Mouse (Mus musculus) heart, adult 2 months (tissue): ENCODE measurements around the gene Dab1. TPM values are rescaled to one million over a fixed set of nuclear protein-coding genes. Genes with fewer than 3 reads are reported as not detected.

Experiments used
- DNase-seq, 2 experiments: peaks; one replicate each; pipeline ENCODE4 v3.0.0; 2021
- H3K27ac ChIP-seq: fragments of 200-600 bp; 2 replicates; pipeline ENCODE4 v1.8.1; 2022
- H3K27me3 ChIP-seq: fragments of 200-500 bp; 2 replicates; pipeline ENCODE4 v1.6.1; 2012; ENCODE audit warnings: mild to moderate bottlenecking, low read length, inconsistent platforms, mixed read lengths; ENCODE audit not compliant: control insufficient read depth, insufficient read depth
- H3K36me3 ChIP-seq: fragments of 200-500 bp; 2 replicates; pipeline ENCODE4 v1.6.1; 2012; ENCODE audit warnings: low read length, inconsistent platforms; ENCODE audit not compliant: control insufficient read depth, insufficient read depth
- H3K4me1 ChIP-seq: fragments of 200-500 bp; 2 replicates; pipeline ENCODE4 v1.6.1; 2011; ENCODE audit warnings: low read length; ENCODE audit not compliant: control insufficient read depth, insufficient read depth
- H3K4me3 ChIP-seq: fragments of 200-600 bp; 2 replicates; pipeline ENCODE4 v1.8.1; 2022
- H3K79me2 ChIP-seq: fragments of 200-500 bp; replicated peaks from 2 replicates; pipeline ENCODE4 v1.6.1; 2012; ENCODE audit warnings: mild to moderate bottlenecking, inconsistent platforms, low read length, moderate library complexity, mixed read lengths; ENCODE audit not compliant: control insufficient read depth, insufficient read depth
- H3K9ac ChIP-seq: fragments of 200-500 bp; 2 replicates; pipeline ENCODE4 v1.6.1; 2012; ENCODE audit warnings: low read depth, mild to moderate bottlenecking, control low read depth, inconsistent platforms, low read length, mixed read lengths
- CTCF ChIP-seq: fragments of 200-600 bp; IDR thresholded peaks from 2 replicates; pipeline ENCODE4 v1.8.1; 2022; ENCODE audit warnings: antibody characterized with exemption, mild to moderate bottlenecking, moderate library complexity
- EP300 ChIP-seq: fragments of 200-500 bp; IDR thresholded peaks from 2 replicates; pipeline ENCODE4 v1.6.1; 2011; ENCODE audit warnings: low read depth, low read length, control low read depth; ENCODE audit not compliant: insufficient read depth
- POLR2A ChIP-seq: fragments of 200-500 bp; IDR thresholded peaks from 2 replicates; pipeline ENCODE4 v1.6.1; 2011; ENCODE audit warnings: mild to moderate bottlenecking, low read depth, low read length, control low read depth; ENCODE audit not compliant: insufficient read depth
- WGBS: fragments of 180-500 bp; shearing (Covaris S2); methylation state at CpG from one replicate; pipeline ENCODE4 v1.1.7; 2018; 5-methylcytosine and 5-hydroxymethylcytosine counted together
- intact Hi-C: fragments of 180-260 bp; cut with DNase I; formaldehyde crosslinking; loops from one replicate; pipeline ENCODE4 v1.15.1; 2025
- polyA plus RNA-seq: library from polyadenylated mRNA; depleted of rRNA; stranded (reverse); fragments of >200 nt; gene quantifications from 2 replicates; pipeline ENCODE4 v1.2.3, GENCODE M21; 2012
- total RNA-seq, 2 experiments: library from RNA; stranded (reverse); gene quantifications; 2 replicates each; pipeline ENCODE4 v1.2.3; 2021

The Dab1 gene
- total and polyA plus RNA-seq, 3 experiments, result 0.21 TPM; not detected in 2

DNA sequence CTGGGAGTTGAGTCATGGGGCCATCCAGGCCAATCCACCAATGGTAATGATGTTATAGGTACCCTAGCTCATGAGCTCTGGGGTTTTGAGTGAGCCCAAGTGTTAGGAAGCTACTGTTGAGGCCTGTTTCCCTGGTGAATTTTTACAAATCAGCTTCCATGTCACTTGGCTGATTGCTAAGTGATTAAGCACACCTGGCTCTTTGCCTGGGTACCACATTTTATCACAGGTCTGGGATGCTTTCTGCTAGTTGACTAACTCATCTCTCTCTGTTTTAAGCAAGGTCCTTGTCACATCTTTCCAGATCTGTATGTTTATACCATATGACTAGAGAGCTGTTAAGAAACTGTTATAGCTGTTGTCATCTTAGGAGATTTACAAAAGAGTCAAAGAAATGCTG is 1051.6 kb downstream of the Dab1 start:
- H3K4me1 ChIP-seq, result no peaks in the 10 kb centered on the region
- intact Hi-C loops, result no loop called here
- H3K4me3 ChIP-seq, result no peak overlapping the region
- no peak overlapping the region for H3K27ac ChIP-seq
- DNase-seq, result no peak
- no peaks in the 10 kb centered on the region for H3K36me3 ChIP-seq
- no peaks in the 10 kb centered on the region for H3K79me2 ChIP-seq
- no peaks in the 10 kb centered on the region for H3K27me3 ChIP-seq
- H3K9ac ChIP-seq, result no peak overlapping the region
- TF ChIP-seq CTCF (no peak), POLR2A (no peak), EP300 (no peak)

DNA sequence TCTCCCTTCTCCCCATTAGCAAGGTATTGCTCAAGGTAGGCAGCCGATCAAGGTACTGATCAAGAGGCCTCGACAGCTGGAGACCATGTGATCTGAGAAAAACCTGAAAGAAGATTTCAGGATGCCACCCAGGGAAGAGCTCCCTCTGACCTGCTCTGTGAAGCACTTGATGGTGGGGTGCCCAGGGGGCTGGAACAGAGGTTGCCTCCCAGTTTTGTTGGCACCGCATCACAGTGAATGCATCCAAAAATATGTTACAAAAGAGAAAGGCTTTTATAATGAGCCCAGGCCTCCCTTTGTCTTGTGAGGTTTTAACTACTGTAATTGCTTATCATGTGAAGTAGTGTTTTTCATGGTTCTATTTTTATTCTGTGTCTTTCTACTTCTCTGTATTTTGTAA is 1054.2 kb downstream of the Dab1 start:
- 86% methylated on average over 3 of the region's 3 CpGs for whole genome bisulfite sequencing
- H3K9ac ChIP-seq, result no peak overlapping the region
- no peak for TF ChIP-seq EP300
- TF ChIP-seq POLR2A, result no peak
- TF ChIP-seq CTCF, result no peak
- no peak for DNase-seq
- no peaks in the 10 kb centered on the region for H3K36me3 ChIP-seq
- intact Hi-C loops, result no loop called here
- no peaks in the 10 kb centered on the region for H3K27me3 ChIP-seq
- H3K27ac ChIP-seq, result no peak overlapping the region
- no peaks in the 10 kb centered on the region for H3K4me1 ChIP-seq
- H3K79me2 ChIP-seq, result no peaks in the 10 kb centered on the region
- no peak overlapping the region for H3K4me3 ChIP-seq

DNA sequence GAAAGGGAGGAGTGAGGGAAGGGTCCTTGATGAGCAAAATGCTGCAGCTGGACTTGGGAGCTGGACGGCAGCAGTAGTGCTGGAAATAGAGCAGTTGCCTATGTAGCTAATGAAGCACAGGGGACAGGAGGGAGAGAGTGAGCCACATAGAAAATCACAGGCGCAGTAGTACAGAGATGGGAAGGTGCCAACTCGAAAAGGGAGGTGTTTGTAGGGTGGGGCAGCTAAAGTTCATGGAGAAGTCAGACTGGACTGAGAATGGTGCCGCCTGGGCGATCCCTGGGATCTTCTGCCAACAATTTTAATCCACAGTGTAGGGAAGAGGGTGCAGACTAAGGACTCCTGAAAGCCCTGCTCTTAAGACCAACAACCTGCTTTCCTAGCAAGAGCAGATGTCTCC is 1055.5 kb downstream of the Dab1 start:
- WGBS, result 78% methylated on average over 5 of the region's 5 CpGs

DNA sequence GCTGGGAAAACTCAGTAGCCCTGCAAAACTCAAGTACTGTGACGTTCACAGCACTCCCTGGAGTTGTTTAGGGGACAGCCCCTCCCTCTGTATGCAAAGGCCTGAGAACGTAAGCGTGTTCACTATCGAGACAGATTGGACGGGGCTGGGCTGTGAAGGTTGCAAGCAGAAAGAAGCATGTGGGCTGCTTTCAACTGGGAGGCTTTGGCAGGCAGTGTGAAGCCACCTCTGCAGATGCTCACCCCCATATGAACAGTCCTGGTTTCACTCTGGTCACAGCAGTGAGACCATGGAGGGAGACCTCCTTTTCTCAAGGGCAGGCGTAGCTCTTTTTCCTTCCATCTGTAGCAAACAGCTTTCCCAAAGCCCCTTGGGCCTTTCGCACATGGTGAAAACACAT is 1059.1 kb downstream of the Dab1 start:
- Histone ChIP-seq H3K4me3 (no peak overlapping the region), H3K9ac (no peak overlapping the region), H3K79me2 (no peaks in the 10 kb centered on the region), H3K4me1 (no peaks in the 10 kb centered on the region), H3K36me3 (no peaks in the 10 kb centered on the region), H3K27ac (no peak overlapping the region), H3K27me3 (no peaks in the 10 kb centered on the region)
- 81% methylated on average over 7 of the region's 7 CpGs for WGBS
- intact Hi-C loops, result no loop called here
- TF ChIP-seq CTCF (no peak), POLR2A (no peak), EP300 (no peak)
- DNase-seq, result no peak

More for the DNA sequence above, 1055.5 kb downstream of the Dab1 start:
- H3K36me3 ChIP-seq, result no peaks in the 10 kb centered on the region
- no peak overlapping the region for H3K27ac ChIP-seq
- H3K79me2 ChIP-seq, result no peaks in the 10 kb centered on the region
- no peaks in the 10 kb centered on the region for H3K27me3 ChIP-seq
- no peak for DNase-seq
- H3K4me1 ChIP-seq, result no peaks in the 10 kb centered on the region
- H3K4me3 ChIP-seq, result no peak overlapping the region
- intact Hi-C loops, result no loop called here
- TF ChIP-seq EP300 (no peak), POLR2A (no peak), CTCF (no peak)
- H3K9ac ChIP-seq, result no peak overlapping the region

DNA sequence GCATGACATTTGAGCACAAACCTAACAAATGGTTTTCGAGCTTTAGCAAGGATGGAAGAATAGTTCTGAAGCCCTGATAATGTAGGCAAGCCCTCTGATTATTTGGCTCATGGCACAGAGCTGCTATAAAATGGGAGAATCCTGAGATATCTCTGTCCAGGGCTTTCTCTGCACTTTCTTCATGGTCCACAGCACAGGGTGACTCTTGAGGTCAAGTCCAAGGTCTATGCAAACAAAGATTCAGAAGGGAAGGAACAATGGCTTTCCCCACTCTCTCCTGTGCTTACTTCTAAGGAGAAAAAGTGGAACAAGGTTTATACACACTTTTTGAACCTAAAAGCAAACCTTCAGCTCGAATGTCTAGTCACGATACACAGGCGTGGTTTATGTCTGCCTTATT is 1061.3 kb downstream of the Dab1 start:
- Histone ChIP-seq H3K27ac (no peak overlapping the region), H3K36me3 (no peaks in the 10 kb centered on the region), H3K4me1 (no peaks in the 10 kb centered on the region), H3K9ac (no peak overlapping the region), H3K27me3 (no peaks in the 10 kb centered on the region), H3K79me2 (no peaks in the 10 kb centered on the region), H3K4me3 (no peak overlapping the region)
- WGBS, result 82% methylated on average over 4 of the region's 4 CpGs
- TF ChIP-seq POLR2A (no peak), EP300 (no peak), CTCF (no peak)
- no peak for DNase-seq
- intact Hi-C loops, result no loop called here

DNA sequence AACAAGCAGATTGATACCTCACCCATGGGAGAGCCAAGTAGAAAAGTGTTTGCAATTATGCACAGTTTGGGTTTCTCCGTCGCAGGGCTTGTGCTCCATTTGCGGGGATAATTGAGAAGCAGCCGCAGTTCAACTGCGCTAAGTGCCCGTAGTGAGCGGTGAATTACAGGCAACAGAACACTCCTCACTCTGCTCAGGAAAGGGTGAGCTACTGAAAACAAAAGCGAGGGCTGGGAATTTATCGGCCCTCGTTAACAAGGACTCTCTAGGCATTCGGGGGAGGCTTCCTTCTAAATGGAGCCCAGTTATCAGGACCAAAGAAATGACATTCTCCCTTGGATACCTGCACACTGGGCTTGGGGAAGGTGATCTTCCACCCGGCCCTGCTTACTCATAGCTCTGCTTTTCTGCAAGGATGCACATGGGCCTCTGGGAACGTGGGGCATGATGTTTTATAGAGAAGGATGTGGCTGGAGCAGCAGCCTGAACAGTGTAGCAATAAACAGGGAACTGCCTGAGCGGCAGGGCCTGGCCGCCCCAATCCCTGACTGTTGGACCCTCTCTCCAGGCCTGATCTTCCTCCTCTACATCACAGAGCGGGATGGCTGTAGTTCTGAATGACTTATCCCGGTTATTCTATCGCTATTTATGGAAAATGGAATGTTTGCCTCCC is 1067.1 kb downstream of the Dab1 start:
- Histone ChIP-seq H3K79me2 (no peaks in the 10 kb centered on the region), H3K27ac (no peak overlapping the region), H3K36me3 (no peaks in the 10 kb centered on the region), H3K9ac (no peak overlapping the region), H3K27me3 (no peaks in the 10 kb centered on the region), H3K4me1 (no peaks in the 10 kb centered on the region), H3K4me3 (no peak overlapping the region)
- no peak for DNase-seq
- WGBS, result 70% methylated on average over 18 of the region's 18 CpGs
- TF ChIP-seq EP300, result no peak
- TF ChIP-seq POLR2A, result no peak
- no peak for TF ChIP-seq CTCF
- intact Hi-C loops, result no loop called here
